Mouse (Mus musculus) cerebellum, adult 8-10 months (tissue): ENCODE measurements around the gene Nt5m.
"Not testable (repeated sequence)": the region's sequence is repeated elsewhere in the genome, so short reads cannot be mapped to it uniquely, and the experiment has no call there.

Source experiments
- DNase-seq: peaks from one replicate; pipeline ENCODE4 v3.0.0; 2022

Gene Nt5m

GRCm38 (mm10) chr11:59839008-59839458, at the start of gene Nt5m:
Gene Nt5m, plus strand, starts transcription at chr11:59839447.
- peak; percentile 94 for DNase-seq

DNA sequence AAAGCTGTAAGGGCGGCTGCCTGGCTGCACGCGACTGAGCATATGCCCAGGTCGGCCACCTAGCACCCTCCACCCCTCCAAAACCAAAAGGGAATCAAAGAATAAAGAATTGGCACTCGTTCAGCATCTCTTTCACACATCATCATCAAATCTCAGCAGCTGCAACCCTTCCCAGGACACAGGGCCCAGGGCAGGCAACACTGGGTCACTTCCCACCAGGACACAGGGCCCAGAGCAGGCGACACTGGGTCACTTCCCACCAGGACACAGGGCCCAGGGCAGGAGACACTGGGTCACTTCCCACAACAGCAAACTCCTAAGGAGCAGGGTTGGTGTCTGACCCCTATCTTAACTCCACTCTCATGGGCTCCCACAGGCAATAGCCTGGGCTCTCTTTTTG, 45.9 kb upstream of the Nt5m start:
- DNase-seq, result no peak

DNA sequence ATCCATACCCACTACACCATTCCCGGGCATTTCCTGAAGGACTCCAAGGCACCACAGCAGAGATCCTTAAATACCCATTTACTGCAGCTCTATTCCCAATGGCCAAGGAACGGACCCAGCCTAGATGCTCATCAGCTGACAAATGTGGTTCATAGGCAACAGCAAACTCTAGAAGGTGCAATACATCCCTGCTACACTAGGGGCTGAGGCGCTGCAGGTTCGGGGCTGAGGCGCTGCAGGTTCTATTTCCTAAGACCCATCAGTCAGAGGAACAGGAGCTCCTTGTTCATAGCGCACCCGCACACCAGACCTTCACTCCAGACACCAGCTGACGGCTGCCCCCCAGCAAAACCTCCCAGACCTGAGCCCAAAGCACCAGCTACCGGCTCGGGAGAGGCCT, 38.8 kb upstream of the Nt5m start:
- no peak for DNase-seq

GRCm38 (mm10) chr11:59801881-59802280, 37.4 kb upstream of the Nt5m start:
- DNase-seq, result no peak

- DNase-seq, result no peak
Measured at GRCm38 (mm10) chr11:59803516-59803915, 35.7 kb upstream of the Nt5m start.

DNA sequence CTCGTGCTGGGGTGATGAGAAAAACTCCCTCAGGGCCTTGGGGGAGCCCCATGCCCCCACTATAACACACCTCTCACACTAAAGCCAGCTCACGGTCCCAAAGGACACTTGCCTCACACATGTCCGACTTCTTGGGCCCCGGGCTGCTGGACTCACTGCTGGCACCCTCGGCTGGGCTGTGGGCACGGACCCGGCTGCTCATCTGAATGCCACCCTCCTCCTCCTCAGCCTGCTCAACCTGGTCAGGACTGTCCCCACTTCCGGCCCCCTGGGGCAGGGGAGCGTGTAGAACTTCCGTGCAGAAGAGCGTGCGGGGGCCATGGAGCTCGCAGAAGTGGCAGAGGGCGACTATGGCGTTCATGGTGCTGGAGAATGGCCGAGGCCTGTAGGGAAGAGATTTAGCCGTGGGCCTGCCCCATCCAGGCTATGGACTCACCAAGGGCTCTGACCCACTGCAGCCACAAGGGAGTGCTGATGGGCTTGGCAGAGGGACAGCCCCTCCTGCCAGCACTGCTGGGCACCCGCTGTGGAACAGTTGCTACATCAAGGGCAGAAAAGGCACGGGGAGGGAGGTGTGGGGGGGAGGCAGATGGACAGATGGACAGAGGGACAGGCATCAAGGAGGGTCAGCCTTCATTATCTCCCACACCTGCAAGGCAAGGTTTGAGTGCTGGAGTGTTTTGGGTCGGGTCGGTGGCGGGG, 34.7 kb upstream of the Nt5m start:
- DNase-seq, result peak; percentile 73

GRCm38 (mm10) chr11:59805256-59805655, 34.0 kb upstream of the Nt5m start:
- DNase-seq, result no peak

DNA sequence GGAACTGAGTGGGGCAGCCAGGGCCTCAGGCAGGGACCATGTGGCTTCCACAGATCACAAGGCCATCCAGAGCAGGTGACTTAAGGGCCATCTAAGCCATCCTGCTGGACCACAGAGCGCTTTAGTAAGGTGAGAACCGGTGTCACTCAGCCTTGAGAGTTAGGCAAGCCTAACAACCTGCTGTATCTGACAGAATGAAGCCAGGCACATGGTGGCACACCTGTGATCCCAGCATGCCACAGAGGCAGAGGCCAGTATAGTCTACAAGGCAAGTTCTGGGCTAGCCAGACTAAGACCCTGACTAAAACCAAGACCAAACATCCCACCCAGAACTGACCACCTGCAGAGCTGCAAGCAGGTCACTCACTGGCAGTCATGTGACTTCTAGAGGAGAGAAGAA, 33.6 kb upstream of the Nt5m start:
- DNase-seq, result no peak

- DNase-seq, result no peak
Measured at GRCm38 (mm10) chr11:59808170-59808960, 30.9 kb upstream of the Nt5m start.

DNA sequence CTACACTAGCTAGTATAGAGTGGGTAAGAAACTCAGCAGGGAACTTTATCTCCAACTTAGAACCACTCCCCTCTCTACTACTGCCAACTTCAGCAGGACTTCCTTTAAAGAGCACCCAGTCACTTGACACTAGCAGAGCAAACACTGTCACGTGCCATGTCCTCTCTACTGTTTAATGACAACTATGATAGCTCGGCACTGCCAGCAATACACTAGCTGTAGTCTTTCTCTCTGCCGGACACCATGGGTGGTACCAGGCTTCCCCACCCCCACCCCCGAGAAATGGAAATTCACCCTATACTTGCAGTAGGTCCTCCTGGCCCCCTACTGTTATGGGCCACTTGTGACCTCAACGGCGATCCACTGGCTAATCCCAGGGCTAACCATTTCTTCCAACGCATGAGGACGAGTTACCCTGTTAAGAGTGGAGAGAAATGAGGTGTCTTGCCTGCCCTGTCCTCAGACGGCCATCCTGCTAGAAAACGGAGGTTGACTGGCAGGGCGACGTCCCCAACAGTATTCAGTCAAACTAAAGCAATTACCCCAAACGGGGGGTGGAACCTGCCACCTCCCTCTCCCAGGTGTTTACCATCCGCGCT, 30.1 kb upstream of the Nt5m start:
- no peak for DNase-seq

DNA sequence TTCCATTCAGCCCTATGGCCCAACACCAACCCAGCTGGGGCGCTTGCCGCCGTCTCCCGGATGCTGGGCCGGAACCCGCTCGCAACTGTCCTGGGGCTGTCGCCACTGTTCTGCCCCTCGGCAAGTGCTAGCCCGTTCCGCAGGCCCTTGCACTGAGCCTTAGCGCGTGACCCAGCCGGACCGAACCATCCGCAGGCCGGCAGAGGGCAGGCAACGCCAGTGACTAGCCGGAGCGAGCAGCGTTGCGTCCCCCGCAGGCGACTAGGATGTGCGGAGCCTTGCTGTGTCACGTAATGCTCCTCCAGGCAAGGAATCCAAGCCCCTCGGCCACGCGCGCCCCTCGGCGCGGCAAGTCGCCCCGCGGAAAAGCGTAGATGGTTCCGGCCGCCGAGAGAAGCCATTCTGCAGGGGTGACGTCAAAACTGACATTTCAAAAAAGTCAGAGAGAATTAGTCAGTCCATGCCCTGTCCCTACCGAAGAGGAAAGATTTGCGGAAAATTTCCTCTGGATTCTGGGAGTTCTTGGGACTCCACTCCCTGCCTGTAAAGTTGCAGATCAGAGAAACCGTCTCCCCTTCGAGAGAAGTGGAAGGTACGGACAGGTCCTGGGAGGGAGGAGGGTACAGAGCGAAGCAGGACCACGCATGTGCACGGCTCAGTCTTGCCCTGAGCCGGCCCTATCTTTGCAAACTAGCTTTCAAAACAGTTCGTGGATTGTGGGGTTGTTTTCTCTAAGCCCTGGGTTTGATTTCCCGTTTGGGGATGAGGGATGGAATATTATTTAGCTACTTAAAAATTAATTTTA, 29.4 kb upstream of the Nt5m start, which contains the start of gene Flcn:
TSS of gene Flcn (minus strand) at position 347 of the 805 bp plus-strand sequence.
- peak; percentile 88 for DNase-seq

GRCm38 (mm10) chr11:59810480-59811158, 28.6 kb upstream of the Nt5m start:
- no peak for DNase-seq

GRCm38 (mm10) chr11:59811211-59811610, 28.0 kb upstream of the Nt5m start:
- DNase-seq, result no peak

DNA sequence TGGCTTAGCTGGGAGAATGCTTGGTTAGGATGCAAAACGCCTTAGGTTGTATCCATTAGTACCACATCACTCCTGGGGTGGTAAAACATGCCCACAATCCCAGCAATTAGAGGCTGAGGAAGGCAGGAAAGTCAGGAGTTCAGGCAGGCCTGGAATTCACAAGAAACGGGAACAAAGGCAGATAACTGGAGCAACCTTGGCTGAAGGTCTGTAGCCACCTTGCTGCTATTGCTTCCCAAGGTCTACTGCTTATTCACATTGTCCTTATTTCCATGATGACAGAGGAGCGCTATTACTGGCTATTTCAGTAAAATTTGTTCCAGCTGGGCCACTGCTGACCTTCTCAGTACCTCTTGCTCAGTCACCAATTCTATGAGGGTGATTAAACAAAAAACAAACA, 26.0 kb upstream of the Nt5m start:
- no peak for DNase-seq

DNA sequence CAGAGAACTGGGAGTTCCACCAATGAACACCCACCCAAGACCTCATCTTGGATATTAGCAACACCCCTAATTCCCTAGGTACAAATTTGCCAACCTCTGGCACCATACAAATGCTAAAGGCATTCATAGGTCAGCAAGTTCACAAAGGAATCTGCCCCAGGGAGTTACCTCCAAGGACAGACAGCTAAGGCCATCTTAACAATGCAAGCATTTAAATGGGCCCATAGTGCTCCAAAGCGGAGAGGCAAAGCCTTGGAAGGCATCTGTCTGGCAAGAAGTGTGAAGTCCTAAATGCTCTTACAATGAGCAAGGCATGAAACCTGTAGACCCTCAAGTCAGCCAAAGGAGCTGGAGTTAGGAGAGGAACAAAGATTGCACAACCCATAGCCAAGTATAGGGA, 24.9 kb upstream of the Nt5m start:
- no peak for DNase-seq

DNA sequence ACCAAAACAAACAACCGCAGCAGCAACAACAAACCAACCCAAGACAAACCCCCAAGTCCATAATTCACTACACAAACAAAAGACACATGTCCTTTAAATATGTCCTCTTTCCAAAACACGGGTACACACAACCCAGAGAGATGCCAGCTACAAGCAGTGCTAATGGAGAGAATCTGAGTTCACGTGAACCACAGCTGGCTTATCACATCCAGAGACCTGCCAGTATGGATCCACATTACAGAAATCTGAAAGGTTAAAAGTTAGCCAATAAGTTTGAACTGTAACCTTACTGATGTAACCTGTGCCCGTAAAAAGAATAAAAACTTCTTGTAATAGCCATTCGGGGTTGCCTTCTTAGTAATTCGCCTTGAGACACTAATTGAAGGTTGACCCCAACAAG, 24.3 kb upstream of the Nt5m start:
- DNase-seq, result no peak

- no peak for DNase-seq
Measured at GRCm38 (mm10) chr11:59815482-59816065, 23.7 kb upstream of the Nt5m start.

GRCm38 (mm10) chr11:59817916-59818315, 21.3 kb upstream of the Nt5m start:
- no peak for DNase-seq

DNA sequence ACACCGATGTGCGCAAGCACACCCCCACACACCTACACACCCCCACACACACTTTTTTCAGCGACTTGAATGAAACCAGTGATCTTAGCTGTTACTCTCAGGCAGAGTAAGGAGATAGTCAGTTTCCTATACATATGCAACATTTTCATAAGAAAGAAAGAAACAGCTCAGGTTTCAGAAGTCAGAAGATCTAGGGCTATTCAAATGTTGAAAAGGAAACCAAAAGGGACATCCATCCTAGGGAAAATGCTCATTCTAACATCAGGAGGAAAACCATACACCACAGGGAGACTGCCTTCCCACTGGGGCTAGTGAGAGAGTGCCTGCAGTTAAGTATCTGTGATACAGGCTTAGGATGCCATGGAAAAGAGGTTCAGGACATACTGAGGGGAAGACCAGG, 17.6 kb upstream of the Nt5m start:
- no peak for DNase-seq

- DNase-seq, result not testable (repeated sequence)
Measured at GRCm38 (mm10) chr11:59837789-59838188, 1.5 kb upstream of the Nt5m start.

GRCm38 (mm10) chr11:59838426-59838825, 821 bp upstream of the Nt5m start:
- DNase-seq, result no peak
